Mouse (Mus musculus) intestine, embryonic 14.5 days (tissue): ENCODE measurements around the gene Cyp39a1. TPM values are rescaled to one million over a fixed set of nuclear protein-coding genes. Genes with fewer than 3 reads are reported as not detected.

Experiments
- ATAC-seq: fragments of 200-750 bp; cut with Nextera tagmentation; replicated peaks from 2 replicates; pipeline ENCODE4 v1.8.0; 2017; ENCODE audit warnings: low read depth, moderate number of reproducible peaks, moderate TSS enrichment, moderate library complexity; ENCODE audit not compliant: low FRiP score, low TSS enrichment
- DNase-seq: peaks from one replicate; pipeline ENCODE4 v3.0.0-alpha.2; 2018; ENCODE audit warnings: low spot score
- H3K27ac ChIP-seq: fragments of 300-500 bp; sonication (generic); 2 replicates; pipeline ENCODE4 v1.5.1; 2014; ENCODE audit warnings: low read depth, mild to moderate bottlenecking, control low read depth
- H3K27me3 ChIP-seq: fragments of 300-500 bp; sonication (generic); replicated peaks from 2 replicates; pipeline ENCODE4 v1.6.1; 2014; ENCODE audit warnings: low read length, control low read depth; ENCODE audit not compliant: control insufficient read depth, insufficient read depth
- H3K36me3 ChIP-seq: fragments of 300-500 bp; sonication (generic); 2 replicates; pipeline ENCODE4 v1.6.1; 2014; ENCODE audit warnings: low read length, control low read depth; ENCODE audit not compliant: control insufficient read depth, insufficient read depth
- H3K4me1 ChIP-seq: fragments of 300-500 bp; sonication (generic); replicated peaks from 2 replicates; pipeline ENCODE4 v1.6.1; 2014; ENCODE audit warnings: low read length, control low read depth, mixed read lengths; ENCODE audit not compliant: control insufficient read depth, insufficient read depth
- H3K4me2 ChIP-seq: fragments of 300-500 bp; sonication (generic); 2 replicates; pipeline ENCODE4 v1.6.1; 2014; ENCODE audit warnings: low read length
- H3K4me3 ChIP-seq: fragments of 300-500 bp; sonication (generic); 2 replicates; pipeline ENCODE4 v1.5.1; 2014; ENCODE audit warnings: low read depth, low read length, control low read depth, mixed read lengths
- H3K9ac ChIP-seq: fragments of 300-500 bp; sonication (generic); 2 replicates; pipeline ENCODE4 v1.6.1; 2014; ENCODE audit warnings: mild to moderate bottlenecking, low read length
- H3K9me3 ChIP-seq: fragments of 300-500 bp; sonication (generic); 2 replicates; pipeline ENCODE4 v1.6.1; 2016; ENCODE audit warnings: low read length, control low read depth; ENCODE audit not compliant: control insufficient read depth
- WGBS: fragments of 180-500 bp; shearing (Covaris S2); extraction: QIAGEN DNeasy Blood & Tissue Kit; methylation state at CpG from one replicate; pipeline ENCODE4 v1.1.7; 2014; 5-methylcytosine and 5-hydroxymethylcytosine counted together
- polyA plus RNA-seq: library from polyadenylated mRNA; unstranded; fragments of >200 nt; fragmentation: Nextera tagmentation; extraction: Ambion mirVana; gene quantifications from 2 replicates; pipeline ENCODE4 v1.2.1, GENCODE M21; 2014

Cyp39a1 gene
- 17.0 TPM in 2 replicates for polyA plus RNA-seq

DNA sequence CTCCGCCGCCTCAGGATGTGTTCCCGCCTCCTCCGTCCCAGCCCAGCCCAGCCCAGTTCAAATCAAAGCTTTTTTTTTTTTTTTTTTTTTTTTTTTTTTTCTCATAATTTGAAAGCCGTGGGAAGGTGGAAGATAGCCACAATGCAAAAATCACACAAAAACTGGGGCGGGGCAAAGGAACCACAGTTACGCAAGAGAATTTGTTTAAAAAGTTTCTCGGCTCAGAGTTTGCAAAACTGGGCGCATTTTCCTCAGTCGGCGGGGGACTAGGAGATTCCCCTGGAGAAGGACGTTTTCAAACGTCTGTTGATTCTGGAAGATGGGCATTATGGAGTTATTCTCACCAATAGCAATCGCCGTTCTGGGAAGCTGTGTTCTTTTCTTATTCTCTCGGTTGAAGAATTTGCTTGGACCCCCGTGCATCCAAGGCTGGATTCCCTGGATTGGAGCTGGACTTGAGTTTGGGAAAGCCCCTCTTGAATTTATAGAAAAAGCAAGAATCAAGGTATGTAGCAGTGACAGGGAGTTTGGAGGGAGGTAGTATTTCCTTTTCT is at the start of gene Cyp39a1:
Cyp39a1 (plus strand) TSS at position 136 of the 554 bp plus-strand sequence.
- Histone ChIP-seq H3K9ac (peak within 1 kb of the TSS; percentile 64), H3K36me3 (peaks cover 7% of the 10 kb centered on the region), H3K27me3 (no peaks in the 10 kb centered on the region), H3K4me2 (peak within 1 kb of the TSS; percentile 81), H3K4me3 (peak within 1 kb of the TSS; percentile 78), H3K4me1 (peaks cover 22% of the 10 kb centered on the region), H3K9me3 (no peaks in the 10 kb centered on the region), H3K27ac (0 out of 2 replicates have a peak within 1 kb of the TSS, but pooled peaks have one; percentile 33)
- WGBS = under 1% methylated on average over 17 of the region's 17 CpGs
- DNase-seq = peak; percentile 72
- ATAC-seq = no peak

GRCm38 (mm10) chr17:43619156-43619555 is 48.1 kb upstream of the Cyp39a1 start:
- no peak for DNase-seq
- Histone ChIP-seq H3K4me3 (no peak overlapping the region), H3K9ac (no peak overlapping the region), H3K4me1 (no peaks in the 10 kb centered on the region), H3K4me2 (no peak overlapping the region), H3K9me3 (no peaks in the 10 kb centered on the region), H3K36me3 (no peaks in the 10 kb centered on the region), H3K27me3 (no peaks in the 10 kb centered on the region), H3K27ac (no peak overlapping the region)
- no peak for ATAC-seq
- 80% methylated on average over 9 of the region's 9 CpGs for WGBS

- H3K36me3 ChIP-seq = no peaks in the 10 kb centered on the region
- DNase-seq = no peak
- no peak for ATAC-seq
- H3K4me3 ChIP-seq = no peak overlapping the region
- 85% methylated on average over 10 of the region's 10 CpGs for WGBS
- H3K27ac ChIP-seq = no peak overlapping the region
- no peaks in the 10 kb centered on the region for H3K9me3 ChIP-seq
- no peak overlapping the region for H3K4me2 ChIP-seq
- no peaks in the 10 kb centered on the region for H3K4me1 ChIP-seq
- no peaks in the 10 kb centered on the region for H3K27me3 ChIP-seq
- no peak overlapping the region for H3K9ac ChIP-seq
Observed at GRCm38 (mm10) chr17:43622076-43622475, 45.1 kb upstream of the Cyp39a1 start.

DNA sequence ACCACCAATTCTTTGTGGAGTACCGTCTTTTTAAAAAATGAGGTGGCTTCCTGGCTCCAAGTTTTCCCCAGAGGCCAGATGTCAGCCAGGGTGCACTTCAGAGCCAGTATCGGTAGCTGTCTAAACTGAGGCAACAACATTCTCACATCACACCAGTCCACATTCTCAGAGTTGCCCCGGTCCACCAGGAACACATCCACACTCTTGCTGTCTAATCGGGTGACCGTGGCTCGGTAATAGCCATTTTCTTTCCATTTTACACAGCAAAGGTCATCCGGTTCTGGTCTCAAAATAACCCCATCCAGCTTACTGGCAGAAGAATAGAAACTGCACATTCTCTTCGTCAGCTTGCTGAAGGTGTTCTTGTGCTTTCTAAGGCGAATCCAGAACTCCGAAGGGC is 39.0 kb upstream of the Cyp39a1 start:
- H3K9ac ChIP-seq = no peak overlapping the region
- 90% methylated on average over 10 of the region's 10 CpGs for WGBS
- peaks cover 38% of the 10 kb centered on the region for H3K27me3 ChIP-seq
- 0 out of 2 replicates have a peak, but pooled peaks cover 3% of the 10 kb centered on the region for H3K9me3 ChIP-seq
- ATAC-seq = no peak
- DNase-seq = no peak
- no peak overlapping the region for H3K4me3 ChIP-seq
- no peak overlapping the region for H3K4me2 ChIP-seq
- no peak overlapping the region for H3K27ac ChIP-seq
- H3K36me3 ChIP-seq = no peaks in the 10 kb centered on the region
- peaks cover 7% of the 10 kb centered on the region; the same call in 1 of the 2 replicates for H3K4me1 ChIP-seq

- H3K4me3 ChIP-seq = peak overlapping the region; percentile 36
- H3K4me1 ChIP-seq = peaks cover 7% of the 10 kb centered on the region; the same call in 1 of the 2 replicates
- H3K9me3 ChIP-seq = 0 out of 2 replicates have a peak, but pooled peaks cover 3% of the 10 kb centered on the region
- no peaks in the 10 kb centered on the region for H3K36me3 ChIP-seq
- H3K27me3 ChIP-seq = peaks cover 38% of the 10 kb centered on the region
- H3K27ac ChIP-seq = no peak overlapping the region
- DNase-seq (peak; percentile 58), ATAC-seq (no peak)
- H3K4me2 ChIP-seq = peak overlapping the region; percentile 62
- no peak overlapping the region for H3K9ac ChIP-seq
- 23% methylated on average over 24 of the region's 24 CpGs for WGBS
Observed at GRCm38 (mm10) chr17:43629026-43629495, 38.2 kb upstream of the Cyp39a1 start.

DNA sequence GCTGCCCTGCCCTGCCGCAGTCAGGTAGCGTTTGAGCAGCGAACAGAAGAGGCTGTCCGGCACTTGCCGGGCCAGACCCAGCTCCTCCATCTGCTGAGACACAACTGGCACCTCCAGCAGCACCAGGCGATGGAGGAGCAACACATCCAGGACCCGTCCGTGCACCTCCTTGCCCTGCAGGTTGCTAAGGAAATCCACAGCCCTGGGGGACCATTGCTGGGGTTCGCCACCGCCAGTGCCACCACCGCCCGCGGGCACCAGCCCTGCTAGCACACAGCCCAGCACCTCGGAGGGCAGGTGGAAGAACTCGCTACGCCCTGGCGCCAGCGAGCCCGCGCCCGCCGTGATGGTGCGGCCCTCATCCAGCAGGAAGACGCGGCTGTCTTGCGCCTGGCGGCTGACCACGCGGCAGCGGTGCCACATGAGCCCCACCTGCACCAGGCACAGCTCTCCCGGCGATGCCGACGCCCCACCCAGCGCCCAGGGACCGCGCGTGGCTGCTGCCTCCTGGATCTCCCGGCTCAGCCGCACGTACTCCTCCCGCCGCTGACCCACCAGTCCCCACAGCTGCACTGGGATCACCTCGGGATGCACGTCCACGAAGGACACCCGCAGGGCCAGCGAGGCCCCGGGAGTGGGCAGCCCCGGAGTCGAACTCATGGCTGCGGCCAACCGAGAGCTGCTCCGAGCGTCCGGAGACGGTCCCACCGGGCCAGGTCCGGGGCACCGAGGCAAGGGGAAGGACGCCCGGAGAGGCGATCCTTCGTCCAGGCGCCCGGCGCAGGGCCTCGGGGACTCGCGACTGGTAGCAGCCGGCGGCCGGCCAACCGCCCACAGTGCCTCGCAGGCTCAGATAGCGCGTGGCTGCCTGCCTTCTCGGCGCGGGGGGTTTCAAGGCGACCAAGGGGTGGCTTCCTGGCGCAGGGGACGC is 37.5 kb upstream of the Cyp39a1 start, which contains the start of gene Tdrd6:
Tdrd6 (minus strand) TSS at position 804 of the 931 bp plus-strand sequence.
- 4% methylated on average over 79 of the region's 83 CpGs for WGBS
- H3K9ac ChIP-seq = peak within 1 kb of the TSS; percentile 22; the same call in 1 of the 2 replicates
- H3K36me3 ChIP-seq = no peaks in the 10 kb centered on the region
- ATAC-seq = peak; percentile 36; the same call in 1 of the 2 replicates
- 0 out of 2 replicates have a peak, but pooled peaks cover 3% of the 10 kb centered on the region for H3K9me3 ChIP-seq
- peaks cover 38% of the 10 kb centered on the region for H3K27me3 ChIP-seq
- peak within 1 kb of the TSS; percentile 62 for H3K4me2 ChIP-seq
- peaks cover 7% of the 10 kb centered on the region; the same call in 1 of the 2 replicates for H3K4me1 ChIP-seq
- DNase-seq = peak; percentile 66
- no peak within 1 kb of the TSS for H3K27ac ChIP-seq
- H3K4me3 ChIP-seq = peak within 1 kb of the TSS; percentile 36

DNA sequence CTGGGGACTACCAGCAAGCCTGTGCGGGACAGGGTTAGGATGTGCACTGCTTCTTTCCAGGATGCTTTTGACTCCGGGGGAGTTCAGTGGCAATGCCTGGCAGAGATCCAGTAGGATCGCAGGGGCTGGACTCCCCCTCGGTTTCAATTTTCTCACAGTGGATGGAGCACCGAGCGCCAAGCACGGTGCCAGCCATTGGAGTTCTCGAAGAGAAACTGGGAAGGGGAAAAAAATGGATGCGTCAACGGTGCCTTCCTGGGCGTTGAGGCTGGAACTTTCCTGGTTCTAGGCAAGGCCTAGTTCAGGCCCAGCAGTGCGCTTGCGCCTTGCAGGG is 36.8 kb upstream of the Cyp39a1 start:
- 0 out of 2 replicates have a peak, but pooled peaks cover 3% of the 10 kb centered on the region for H3K9me3 ChIP-seq
- H3K36me3 ChIP-seq = no peaks in the 10 kb centered on the region
- DNase-seq (no peak), ATAC-seq (no peak)
- H3K4me2 ChIP-seq = peak overlapping the region; percentile 62
- H3K27me3 ChIP-seq = peaks cover 38% of the 10 kb centered on the region
- peak overlapping the region; percentile 36; the same call in 1 of the 2 replicates for H3K4me3 ChIP-seq
- H3K9ac ChIP-seq = no peak overlapping the region
- peaks cover 7% of the 10 kb centered on the region; the same call in 1 of the 2 replicates for H3K4me1 ChIP-seq
- no peak overlapping the region for H3K27ac ChIP-seq
- 49% methylated on average over 13 of the region's 13 CpGs for WGBS

GRCm38 (mm10) chr17:43637146-43637545 is 30.1 kb upstream of the Cyp39a1 start:
- no peak overlapping the region for H3K9ac ChIP-seq
- H3K9me3 ChIP-seq = no peaks in the 10 kb centered on the region
- ATAC-seq (no peak), DNase-seq (no peak)
- 90% methylated on average over 4 of the region's 4 CpGs for WGBS
- H3K36me3 ChIP-seq = no peaks in the 10 kb centered on the region
- H3K27me3 ChIP-seq = no peaks in the 10 kb centered on the region
- H3K4me3 ChIP-seq = no peak overlapping the region
- no peaks in the 10 kb centered on the region for H3K4me1 ChIP-seq
- no peak overlapping the region for H3K27ac ChIP-seq
- H3K4me2 ChIP-seq = no peak overlapping the region
